Mouse (Mus musculus) T-helper 17 cell (primary cell): Measurements from ENCODE around the gene Anapc5.

ENCODE experiments used
- in situ Hi-C, 2 experiments: fragments of 300-600 bp; cut with MboI, MseI; formaldehyde crosslinking; loops; 1 replicate in 1 of 2; 2 replicates in 1 of 2; pipeline ENCODE4 v1.15.1; 2025; ENCODE audit warnings: high pct_unique_total_duplicates in 2 of 2

The Anapc5 gene

DNA sequence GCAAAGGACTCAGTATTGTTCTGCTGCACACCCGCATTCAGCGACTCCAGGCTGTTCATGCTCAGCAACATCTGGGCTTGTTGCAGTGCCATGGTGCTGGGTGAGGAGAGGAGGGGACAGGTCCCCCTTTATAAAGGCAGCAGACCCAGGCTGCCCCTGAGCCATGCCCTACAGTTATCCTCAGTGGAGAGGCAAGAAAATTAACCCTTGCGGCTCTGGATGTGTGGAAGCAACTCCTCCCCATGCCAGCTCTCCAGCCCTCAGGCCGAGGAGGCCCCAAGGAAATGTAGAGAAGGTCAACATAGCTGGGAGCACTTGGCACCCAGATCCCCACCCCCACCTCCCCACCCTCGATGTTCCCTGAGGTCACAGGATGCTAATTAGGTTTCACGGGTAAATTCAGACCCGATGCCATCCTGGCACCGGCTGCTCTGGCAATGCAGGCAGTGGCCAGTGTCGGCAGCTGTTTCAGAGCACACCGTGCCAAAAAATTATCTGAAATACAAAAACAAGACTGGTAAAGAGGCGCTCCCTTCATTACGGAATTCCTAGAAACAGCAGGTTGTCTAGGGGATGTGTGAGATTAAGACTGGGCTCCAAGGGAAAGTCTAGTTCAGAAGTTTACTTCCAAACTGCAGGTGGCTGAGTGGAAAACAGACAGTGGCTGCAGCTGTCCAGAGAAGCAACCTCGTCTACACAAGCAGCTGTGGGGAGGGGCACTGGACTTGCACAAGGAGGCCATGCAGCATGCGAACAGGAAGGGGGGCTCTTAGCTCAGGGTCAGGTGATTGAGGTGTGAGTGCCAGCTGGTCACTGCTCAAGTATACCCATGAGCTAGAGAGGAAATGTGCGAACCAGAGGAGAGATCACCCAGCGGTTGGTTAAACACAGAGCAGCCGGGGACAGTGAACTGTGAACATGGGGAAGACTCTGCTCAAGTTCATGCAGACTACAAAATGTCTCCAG is 21.5 kb downstream of the Anapc5 start:
- in situ Hi-C loops, result loop anchor here (5.0 to 10.0 kb wide), 2 partner anchors 78 to 1595 kb away; no protein-coding TSS in a partner anchor

GRCm38 (mm10) chr5:122798557-122799378 is 22.4 kb downstream of the Anapc5 start:
- in situ Hi-C loops, result loop anchor here (5.0 to 10.0 kb wide), 2 partner anchors 79 to 1596 kb away; no protein-coding TSS in a partner anchor

DNA sequence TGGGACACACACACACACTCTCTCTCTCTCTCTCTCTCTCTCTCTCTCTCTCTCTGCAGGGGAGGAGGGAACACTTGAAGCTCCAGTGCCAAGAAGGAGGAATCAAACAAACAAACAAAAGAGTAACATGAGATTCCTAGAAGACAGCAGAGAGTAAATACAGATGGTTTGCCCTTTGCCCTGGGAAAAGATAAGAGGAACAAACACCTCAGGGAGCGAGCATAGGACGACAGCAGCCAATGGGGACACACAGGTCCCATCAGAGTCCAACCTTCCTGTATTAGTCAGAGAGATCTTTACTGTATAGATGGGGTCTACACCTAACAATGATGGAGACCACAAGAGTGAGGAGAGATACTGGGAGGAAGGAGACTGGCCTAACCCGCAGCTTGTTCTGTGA is 23.3 kb downstream of the Anapc5 start:
- in situ Hi-C loops, result loop anchor here (5.0 to 10.0 kb wide), 2 partner anchors 79 to 1597 kb away; no protein-coding TSS in a partner anchor

DNA sequence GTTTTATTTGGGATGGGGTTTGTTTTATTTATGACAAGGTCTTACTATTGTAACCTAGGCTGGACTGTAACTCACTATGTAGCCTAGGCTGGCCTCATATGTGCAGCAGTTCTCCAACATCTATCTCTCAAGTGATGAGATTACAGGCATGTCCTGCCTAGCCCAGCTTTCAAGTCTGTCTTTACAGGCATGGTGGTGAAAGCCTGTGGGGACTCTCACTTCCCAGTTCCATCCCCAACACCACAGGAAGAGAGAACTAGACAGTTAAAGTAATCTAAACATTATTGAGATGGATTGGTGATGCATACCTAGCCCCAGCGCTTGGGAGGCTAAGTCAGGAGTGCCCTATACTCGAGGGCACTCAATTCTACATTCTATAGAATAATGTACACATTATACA is 32.4 kb downstream of the Anapc5 start:
- in situ Hi-C loops, result loop anchor here in 1 of 2 experiments (5.0 kb wide), 1 partner anchor 86 kb away; no protein-coding TSS in a partner anchor

DNA sequence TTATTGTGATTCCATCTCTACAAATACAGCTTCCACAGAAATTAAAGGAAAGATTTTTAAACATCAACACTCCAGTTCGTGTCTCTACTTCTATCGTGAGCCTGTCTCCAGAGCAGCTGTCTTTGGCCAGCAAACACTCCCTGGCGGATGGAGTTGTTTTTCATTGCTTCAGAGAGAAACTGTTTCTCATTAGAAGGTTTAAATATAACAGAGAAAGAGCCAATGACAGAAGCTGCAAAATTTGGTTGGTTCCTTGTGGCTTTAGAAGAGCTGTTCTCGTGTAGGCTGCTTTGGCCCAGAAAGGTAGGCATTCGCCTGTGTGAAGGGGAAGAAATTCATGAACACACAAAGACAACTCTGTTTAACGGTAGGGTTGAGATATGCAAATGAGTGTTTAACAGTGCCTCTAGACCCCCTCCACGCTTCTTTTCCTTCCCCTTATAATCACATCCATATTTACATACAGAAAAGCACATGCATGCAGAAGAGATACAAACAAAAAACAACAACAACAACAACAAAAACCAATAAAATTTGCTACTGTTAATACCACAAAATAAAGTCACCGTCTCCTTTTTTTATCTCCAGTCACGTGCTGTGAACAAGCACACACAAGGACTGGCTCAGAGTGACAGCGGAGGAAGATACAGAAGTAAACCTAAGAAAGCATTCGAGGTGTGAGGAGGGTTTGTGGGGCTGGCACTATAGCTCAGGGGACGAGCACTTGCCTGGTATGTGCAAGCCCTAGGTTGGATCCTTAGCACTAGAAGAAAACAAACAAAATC is 34.9 kb downstream of the Anapc5 start:
- in situ Hi-C loops, result loop anchor here in 1 of 2 experiments (5.0 kb wide), 1 partner anchor 84 kb away; no protein-coding TSS in a partner anchor

DNA sequence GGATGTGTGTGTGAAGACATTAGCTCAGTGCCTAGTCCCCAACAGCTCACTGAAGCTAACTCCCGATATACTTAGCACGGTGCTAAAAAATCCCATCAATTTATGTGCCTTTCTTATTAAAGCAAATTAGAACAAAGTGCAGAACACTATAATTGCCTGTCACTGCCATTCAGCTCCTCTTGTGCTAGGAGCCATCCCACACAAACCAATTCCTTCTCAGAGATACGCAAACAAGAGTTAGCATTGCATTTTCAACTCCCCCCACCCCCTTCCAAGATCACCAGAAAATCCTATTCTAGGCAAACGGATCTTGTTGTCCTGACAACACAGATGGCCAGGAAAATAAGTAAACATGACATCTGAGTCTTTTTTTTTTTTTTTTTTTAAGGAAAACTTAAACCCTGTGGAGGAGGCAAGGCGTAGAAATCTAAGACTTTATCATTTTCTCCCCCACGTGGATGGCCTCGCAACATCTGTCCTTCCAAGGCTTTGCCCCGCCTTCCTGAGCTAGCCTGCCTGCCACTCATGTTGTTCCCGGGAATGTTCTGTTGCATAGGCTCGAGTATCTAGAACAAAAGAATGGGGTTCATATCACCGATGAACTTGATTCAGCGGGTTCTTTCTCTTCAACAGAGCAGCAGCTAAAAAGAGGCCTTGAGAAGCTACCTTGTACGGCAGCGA is 37.3 kb downstream of the Anapc5 start:
- in situ Hi-C loops, result no loop called here

DNA sequence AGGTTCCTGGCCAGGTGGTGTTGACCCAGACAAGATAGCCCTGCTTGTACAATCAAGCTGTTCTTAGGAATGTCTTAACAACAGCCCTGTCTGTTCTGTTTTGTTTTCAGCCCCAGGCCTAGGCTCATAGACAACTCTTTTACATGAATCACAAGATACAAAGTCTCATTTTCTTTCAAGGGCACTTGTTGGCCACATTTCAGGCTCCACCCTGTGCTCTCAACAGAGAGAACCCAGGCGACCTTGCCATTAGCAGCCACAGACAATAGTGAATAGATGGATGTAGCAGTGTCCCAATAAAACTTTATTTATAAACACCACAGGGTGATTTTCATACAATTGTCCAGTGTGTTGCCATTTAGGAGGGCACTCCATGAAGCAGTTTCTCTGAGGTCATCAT is 39.1 kb downstream of the Anapc5 start:
- in situ Hi-C loops, result no loop called here

DNA sequence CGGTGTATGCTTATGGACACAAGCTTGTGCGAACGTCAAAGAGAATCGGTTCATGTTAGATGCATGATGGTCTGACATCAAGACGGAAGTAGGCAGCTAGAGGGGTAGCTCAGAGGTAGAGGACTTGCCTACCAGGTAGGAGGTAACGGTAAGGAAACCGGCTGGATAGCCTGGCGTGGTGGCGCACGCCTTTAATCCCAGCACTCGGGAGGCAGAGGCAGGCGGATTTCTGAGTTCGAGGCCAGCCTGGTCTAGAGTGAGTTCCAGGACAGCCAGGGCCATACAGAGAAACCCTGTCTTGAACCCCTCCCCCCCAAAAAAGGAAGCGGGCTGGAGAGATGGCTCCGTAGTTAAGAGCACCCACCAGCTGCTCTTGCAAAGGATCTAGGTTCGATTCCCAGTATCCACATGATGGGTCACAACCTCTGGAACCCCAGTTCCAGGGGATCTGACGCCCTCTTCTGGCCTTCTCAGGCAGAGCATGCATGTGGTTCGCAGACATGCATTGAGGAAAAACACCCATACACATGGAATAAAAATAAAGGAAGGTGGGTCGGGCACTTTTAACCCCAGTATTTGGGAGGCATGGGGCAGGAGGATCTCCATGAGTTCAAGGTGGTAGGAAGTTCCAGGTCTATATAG is 40.2 kb downstream of the Anapc5 start:
- in situ Hi-C loops, result no loop called here

GRCm38 (mm10) chr5:122779277-122779834 is 41.8 kb downstream of the Anapc5 start, which contains the start of gene Camkk2:
Camkk2 (minus strand) TSS chr5:122779409.
- in situ Hi-C loops, result no loop called here

DNA sequence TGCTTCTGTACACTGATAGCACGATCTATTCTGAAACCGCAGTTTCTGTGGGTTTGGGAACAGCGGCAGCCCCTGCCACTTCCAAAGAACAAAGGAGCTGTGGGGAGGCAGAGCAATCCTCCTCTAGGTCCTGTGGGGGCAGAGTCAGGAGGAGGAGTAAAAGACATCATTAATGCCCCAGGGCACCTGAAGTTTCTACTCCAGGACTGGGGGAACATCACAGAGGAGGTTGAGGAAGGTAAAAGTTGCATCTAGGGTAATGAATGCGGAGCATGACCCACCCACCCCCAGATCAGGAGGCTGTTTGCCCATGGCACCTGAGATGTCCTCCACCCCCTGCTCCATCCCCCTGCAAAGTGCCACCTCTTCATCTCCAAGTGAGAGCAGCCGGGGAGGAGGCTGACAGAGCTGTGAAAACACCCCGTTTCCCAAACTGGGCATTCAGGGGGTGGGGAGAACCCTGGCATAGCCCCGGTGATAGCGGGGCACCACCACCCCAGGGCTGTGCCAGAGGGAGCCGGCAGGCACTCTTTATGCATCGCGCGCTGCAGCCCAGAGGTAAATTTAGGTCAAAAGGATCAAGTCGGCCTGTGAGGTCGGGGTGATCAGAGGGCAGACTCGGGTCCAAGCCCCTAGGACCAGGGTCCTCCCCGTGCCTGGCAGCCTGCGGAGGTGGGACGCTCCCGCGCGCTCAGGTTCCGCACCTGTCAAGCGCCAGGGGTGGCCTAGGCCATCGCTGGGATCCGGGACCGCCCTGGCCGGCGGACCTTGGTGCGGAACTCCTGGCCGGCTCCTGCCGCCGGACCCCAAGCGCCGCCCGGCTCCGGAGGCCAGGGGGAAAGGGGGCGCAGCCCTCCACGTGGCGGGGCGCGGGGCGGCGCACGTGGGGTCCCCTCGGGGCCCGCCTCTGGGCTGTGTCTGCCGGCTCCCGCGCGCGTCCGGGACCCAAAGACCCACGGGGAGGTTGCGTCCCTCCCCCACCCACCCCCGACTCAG is 42.6 kb downstream of the Anapc5 start:
- in situ Hi-C loops, result no loop called here

DNA sequence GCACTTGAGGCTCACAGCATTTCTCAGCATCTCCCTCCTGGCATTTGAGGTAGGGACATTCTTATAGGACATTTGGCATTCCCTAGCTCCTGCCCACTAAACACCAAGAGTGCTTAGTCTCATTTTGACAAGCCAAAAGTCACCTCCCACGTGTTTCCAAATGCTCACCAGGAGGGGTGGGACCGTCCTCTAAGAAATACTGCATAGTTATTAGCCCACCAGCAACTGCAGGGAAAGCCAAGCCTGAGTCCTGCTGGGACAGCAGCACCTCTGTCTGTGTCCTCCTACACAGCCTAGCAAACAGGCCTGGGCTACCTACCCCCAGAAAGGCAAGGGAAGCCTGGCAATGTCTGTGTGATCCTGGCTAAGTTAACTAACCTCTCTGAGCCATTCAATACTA is 43.8 kb downstream of the Anapc5 start:
- in situ Hi-C loops, result no loop called here

DNA sequence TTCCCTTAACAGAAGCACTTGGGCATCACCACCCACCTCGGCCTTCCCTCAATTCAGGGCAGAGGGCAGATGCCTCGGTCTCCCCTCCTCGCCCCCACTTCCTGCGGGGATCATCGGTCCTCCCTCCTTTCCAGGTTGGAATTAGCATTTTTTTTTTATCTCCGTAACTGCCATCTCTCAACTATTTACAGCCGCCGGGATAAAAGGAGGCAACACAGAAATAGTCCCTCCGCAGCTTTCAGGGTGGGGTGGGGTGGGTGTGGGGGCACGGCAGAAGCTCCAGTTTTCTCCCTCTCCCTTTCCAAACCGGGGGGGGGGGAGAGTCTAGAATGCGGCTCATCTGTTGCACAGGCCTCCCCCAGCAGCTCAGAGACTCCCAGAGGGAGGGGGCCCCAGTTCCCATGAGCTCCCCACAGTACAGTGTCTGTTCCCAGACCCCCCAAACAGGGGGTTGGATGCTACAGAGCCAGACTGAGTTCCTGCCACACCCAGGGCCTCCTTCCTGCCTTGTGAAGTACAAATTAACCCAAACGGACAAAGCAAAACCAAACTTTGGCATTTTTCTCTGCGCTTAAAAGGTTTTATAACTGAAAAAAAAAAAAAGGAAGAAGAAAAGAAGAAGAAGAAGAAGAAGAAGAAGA is 45.4 kb downstream of the Anapc5 start:
- in situ Hi-C loops, result no loop called here

- in situ Hi-C loops, result no loop called here
These were observed 46.2 kb downstream of the Anapc5 start for GRCm38 (mm10) chr5:122774743-122775611.

DNA sequence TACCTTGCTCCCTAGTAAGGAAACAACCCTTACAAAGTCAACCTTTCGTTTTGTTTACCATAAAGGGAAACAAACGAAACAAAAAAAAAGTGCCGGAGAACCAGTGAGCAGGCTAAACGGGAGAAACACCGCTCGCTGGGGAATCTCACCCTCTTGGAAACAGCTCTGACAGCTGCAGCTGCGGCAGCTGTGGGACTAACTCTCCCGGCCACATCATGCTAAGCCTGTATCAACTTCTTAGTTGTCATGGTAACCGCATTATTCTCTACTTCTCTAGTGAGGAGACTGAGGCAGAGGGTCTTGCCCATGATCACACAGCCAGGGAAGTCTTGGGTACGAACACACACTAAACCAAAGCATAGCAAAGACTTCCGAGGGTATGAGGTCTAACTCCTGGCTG is 47.4 kb downstream of the Anapc5 start:
- in situ Hi-C loops, result no loop called here

- in situ Hi-C loops, result no loop called here
These were observed 49.7 kb downstream of the Anapc5 start for GRCm38 (mm10) chr5:122771428-122771827.

DNA sequence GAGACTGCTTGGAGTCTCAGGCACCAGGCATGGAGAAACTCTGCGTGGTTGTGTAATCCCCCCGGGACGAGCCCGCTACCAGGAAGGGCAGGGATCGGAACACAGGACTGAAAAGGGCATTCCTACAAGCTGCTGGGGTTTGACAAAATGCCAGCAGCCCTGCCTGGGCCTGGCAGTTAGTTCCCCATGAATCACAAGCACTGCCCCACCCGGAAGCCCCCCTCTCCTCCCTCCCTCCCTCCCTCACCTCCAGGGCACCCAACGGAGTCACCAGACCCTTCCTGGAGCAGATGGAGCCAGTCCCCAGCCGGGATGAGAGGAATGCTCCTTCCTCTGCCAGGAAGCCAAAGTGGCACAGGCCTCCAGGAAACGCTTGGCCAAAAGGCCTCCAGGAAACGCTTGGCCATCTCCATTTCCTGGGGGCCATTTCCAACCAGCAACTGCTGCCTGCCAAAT is 50.3 kb downstream of the Anapc5 start:
- in situ Hi-C loops, result no loop called here

DNA sequence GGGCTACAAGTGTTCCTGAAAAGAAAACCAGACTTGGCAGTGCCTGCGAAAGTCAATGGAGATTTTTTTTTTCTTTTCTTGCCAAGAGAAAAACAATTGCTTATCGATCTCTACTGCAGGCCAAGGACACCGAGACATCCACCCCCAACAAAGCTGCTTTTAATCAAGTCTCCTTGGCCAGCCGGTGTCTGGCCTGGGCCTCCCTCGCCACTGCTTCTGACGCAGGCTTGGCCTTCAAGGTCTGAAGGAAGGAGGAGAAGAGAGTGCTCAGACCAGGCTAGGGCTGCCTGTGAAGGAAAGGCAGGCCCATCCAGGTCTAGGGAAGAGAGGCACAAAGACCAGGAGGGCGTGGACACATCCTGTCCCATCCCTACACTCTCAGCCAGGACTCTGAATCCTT is 50.8 kb downstream of the Anapc5 start:
- in situ Hi-C loops, result no loop called here
